Mouse (Mus musculus) adrenal gland, postnatal 14 days (tissue): ENCODE data around the gene Ptpru. TPM values are rescaled to one million over a fixed set of nuclear protein-coding genes. Genes with fewer than 3 reads are reported as not detected.
A peak's percentile ranks its signal among the peaks of the same experiment; 100 is the strongest.
"Not testable (repeated sequence)": the region's sequence is repeated elsewhere in the genome, so short reads cannot be mapped to it uniquely, and the experiment has no call there.

ENCODE experiments used
- DNase-seq: peaks from one replicate; pipeline ENCODE4 v3.0.0; 2021; ENCODE audit warnings: mixed read lengths
- total RNA-seq: library from RNA; stranded (reverse); gene quantifications from 2 replicates; pipeline ENCODE4 v1.2.3, GENCODE M21; 2021

Ptpru gene
- total RNA-seq, 1 experiment from 2014 or later = 34.6 TPM

- peak; percentile 73 for DNase-seq
These were observed 1.7 kb downstream of the Ptpru start for GRCm38 (mm10) chr4:131836351-131836881.

- peak; percentile 55 for DNase-seq
These were observed 4.0 kb downstream of the Ptpru start for GRCm38 (mm10) chr4:131833971-131834609.

GRCm38 (mm10) chr4:131832759-131833407 is 5.2 kb downstream of the Ptpru start:
- DNase-seq = no peak

- DNase-seq = no peak
These were observed 6.5 kb downstream of the Ptpru start for GRCm38 (mm10) chr4:131831546-131832045.

DNA sequence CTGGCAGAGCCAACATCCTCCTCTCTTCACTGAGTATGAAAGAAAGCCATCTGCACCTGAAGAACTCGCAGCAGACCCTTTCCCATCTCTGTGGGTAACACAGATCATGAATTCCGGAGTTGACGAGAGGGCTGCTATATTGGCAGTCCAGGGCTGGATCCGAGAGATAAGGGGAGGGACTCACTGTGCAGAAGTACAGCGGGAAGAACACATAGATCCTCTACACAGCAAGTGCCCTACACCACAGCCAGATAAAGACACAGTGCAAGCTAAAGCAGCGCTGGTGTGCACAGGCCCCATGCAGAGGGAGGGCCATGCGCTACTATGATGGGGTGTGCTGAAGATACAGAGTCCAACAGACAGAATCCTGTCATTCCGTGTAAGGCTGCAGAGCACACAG is 9.0 kb downstream of the Ptpru start:
- no peak for DNase-seq

GRCm38 (mm10) chr4:131826905-131827304 is 11.2 kb downstream of the Ptpru start:
- no peak for DNase-seq

- peak; percentile 74 for DNase-seq
These were observed 12.3 kb downstream of the Ptpru start for GRCm38 (mm10) chr4:131825830-131826229.

GRCm38 (mm10) chr4:131824939-131825338 is 13.1 kb downstream of the Ptpru start:
- DNase-seq = no peak

DNA sequence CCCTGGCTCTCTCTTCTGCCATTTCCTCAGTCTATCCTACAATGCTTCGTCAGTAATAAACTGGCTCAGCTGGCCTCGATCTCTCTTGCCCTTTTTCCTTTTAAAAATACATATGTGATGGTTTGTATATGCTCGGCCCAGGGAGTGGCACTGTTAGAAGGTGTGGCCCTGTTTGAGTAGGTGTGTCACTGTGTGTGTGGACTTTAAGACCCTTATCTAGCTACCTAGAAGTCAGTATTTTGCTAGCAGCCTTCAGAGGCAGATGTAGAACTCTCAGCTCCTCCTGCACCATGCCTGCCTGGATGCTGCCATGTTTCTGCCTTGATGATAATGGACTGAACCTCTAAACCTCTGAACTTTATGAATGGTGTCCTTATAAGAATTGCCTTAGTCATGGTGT is 15.5 kb downstream of the Ptpru start:
- no peak for DNase-seq

GRCm38 (mm10) chr4:131821161-131821731 is 16.8 kb downstream of the Ptpru start:
- DNase-seq = peak; percentile 44

DNA sequence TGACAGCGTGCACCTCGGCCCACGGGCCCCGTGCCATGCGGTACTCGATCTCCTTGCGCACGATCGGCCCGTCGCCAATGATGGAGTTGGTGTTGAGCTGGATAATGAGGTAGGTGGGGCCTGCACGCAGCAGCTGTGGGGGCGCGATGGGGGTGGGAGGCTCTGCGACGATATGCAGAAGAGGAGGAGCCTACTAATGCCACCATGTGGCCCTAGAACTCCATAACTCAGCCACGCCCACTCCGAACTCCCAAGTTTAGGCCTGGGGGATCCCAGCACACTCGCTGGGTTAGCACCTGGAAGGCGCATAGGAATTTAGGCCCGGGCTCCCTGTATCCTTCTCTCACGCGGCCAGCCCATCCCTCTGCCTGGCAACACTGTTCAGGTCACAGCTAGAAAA is 19.2 kb downstream of the Ptpru start:
- no peak for DNase-seq

DNA sequence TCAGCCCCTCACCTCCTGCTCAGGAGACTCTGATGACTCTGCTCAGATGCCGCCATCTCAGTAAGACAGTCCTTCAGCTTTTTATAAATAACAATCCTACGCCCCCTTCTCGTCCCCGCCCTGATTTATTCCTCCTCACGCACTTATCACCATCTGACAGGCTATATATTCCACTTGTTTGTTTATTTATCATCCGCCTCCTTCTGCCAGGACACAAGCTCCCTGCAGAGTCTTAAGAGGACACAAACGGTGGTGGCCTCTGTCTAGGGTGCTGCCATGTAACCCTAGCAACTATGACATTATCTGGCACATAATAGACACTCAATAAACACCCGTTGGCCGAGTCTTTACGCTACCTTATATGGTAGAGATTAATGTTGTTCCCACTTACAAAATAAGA is 22.3 kb downstream of the Ptpru start:
- no peak for DNase-seq

DNA sequence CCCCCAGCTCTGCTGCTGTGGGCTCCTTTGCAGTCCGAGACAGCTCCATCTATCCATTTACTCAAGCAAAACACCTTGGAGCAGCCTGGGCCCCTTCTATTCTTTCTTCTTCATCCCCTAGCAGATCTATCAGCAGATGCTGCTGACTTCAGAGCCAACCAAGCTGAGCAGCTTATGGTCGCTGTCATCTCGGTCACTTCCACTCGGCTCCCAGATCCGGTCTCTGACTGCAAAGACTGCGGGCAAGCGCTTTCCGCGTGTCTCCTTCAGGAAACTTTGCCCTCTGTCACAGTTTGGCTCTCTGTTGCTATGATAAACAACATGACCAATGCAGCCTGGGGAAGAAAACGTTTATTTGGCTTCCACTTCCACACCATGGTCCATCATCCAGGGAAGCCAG is 23.2 kb downstream of the Ptpru start:
- DNase-seq = no peak

GRCm38 (mm10) chr4:131813798-131814197 is 24.3 kb downstream of the Ptpru start:
- peak; percentile 29 for DNase-seq

DNA sequence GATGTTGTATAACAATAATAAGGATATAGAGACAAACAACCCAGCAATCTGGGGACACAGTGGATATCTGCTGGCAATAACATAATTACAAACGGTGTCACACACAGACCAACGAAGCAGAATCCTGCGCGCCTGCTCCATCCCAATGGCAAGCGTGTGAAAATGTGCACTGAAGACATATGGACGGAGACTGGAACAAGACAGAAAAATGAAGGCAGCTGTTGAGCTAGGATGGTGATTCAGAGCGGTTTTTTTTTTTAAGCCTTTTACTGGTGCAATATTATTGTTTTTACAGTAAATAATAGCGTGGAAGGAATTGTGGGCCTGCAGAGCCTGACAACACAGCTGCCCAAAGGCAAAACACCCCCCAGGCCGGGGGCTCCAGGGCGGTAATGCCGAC is 25.6 kb downstream of the Ptpru start:
- DNase-seq = no peak

GRCm38 (mm10) chr4:131805255-131805654 is 32.8 kb downstream of the Ptpru start:
- no peak for DNase-seq

DNA sequence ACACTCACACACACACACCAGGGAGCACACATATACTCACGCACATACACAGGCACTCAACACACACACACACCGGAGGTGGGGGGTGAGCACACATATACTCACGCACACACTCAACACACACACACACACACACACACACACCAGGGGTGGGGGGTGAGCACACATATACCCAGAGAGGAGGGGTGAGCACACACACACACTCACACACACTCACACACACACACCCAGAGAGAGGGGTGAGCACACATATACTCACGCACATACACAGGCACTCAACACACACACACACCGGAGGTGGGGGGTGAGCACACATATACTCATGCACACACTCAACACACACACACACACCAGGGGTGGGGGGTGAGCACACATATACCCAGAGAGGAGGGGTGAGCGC is 33.4 kb downstream of the Ptpru start:
- not testable (repeated sequence) for DNase-seq

- no peak for DNase-seq
These were observed 34.2 kb downstream of the Ptpru start for GRCm38 (mm10) chr4:131803846-131804245.

GRCm38 (mm10) chr4:131798968-131799367 is 39.1 kb downstream of the Ptpru start:
- DNase-seq = no peak

- DNase-seq = no peak
These were observed 40.2 kb downstream of the Ptpru start for GRCm38 (mm10) chr4:131797920-131798319.

- DNase-seq = peak; percentile 66
These were observed 40.6 kb downstream of the Ptpru start for GRCm38 (mm10) chr4:131797483-131797882.

- DNase-seq = no peak
These were observed 41.6 kb downstream of the Ptpru start for GRCm38 (mm10) chr4:131796312-131797080.

GRCm38 (mm10) chr4:131786800-131787199 is 51.3 kb downstream of the Ptpru start:
- DNase-seq = no peak
